Mouse (Mus musculus) liver, adult 2 months (tissue): Measurements from ENCODE around the gene Rnase2b. TPM values are rescaled to one million over a fixed set of nuclear protein-coding genes. Genes with fewer than 3 reads are reported as not detected.
"Not testable (repeated sequence)": the region's sequence is repeated elsewhere in the genome, so short reads cannot be mapped to it uniquely, and the experiment has no call there.

Experiments used
- DNase-seq: peaks from one replicate; pipeline ENCODE4 v3.0.0-alpha.2; 2011; ENCODE audit warnings: low read depth, low spot score; ENCODE audit errors: extremely low read depth
- H3K27ac ChIP-seq: fragments of 200-500 bp; replicated peaks from 2 replicates; pipeline ENCODE4 v1.5.1; 2012; ENCODE audit warnings: low read depth, mild to moderate bottlenecking, control low read depth, inconsistent platforms, low read length; ENCODE audit not compliant: insufficient read depth
- H3K27me3 ChIP-seq: fragments of 200-500 bp; 2 replicates; pipeline ENCODE4 v1.6.1; 2012; ENCODE audit warnings: mild to moderate bottlenecking, moderate library complexity, low read length, inconsistent platforms; ENCODE audit not compliant: control insufficient read depth, insufficient read depth
- H3K36me3 ChIP-seq: fragments of 200-500 bp; 2 replicates; pipeline ENCODE4 v1.6.1; 2012; ENCODE audit warnings: low read length, inconsistent platforms; ENCODE audit not compliant: control insufficient read depth, insufficient read depth
- H3K4me1 ChIP-seq: fragments of 200-500 bp; 2 replicates; pipeline ENCODE4 v1.6.1; 2011; ENCODE audit warnings: low read length; ENCODE audit not compliant: control insufficient read depth, insufficient read depth
- H3K4me3 ChIP-seq: fragments of 200-500 bp; 2 replicates; pipeline ENCODE4 v1.5.1; 2011; ENCODE audit warnings: low read depth, mild to moderate bottlenecking, control low read depth, low read length, moderate library complexity; ENCODE audit not compliant: insufficient read depth
- H3K79me2 ChIP-seq: fragments of 200-500 bp; 2 replicates; pipeline ENCODE4 v1.6.1; 2012; ENCODE audit warnings: inconsistent platforms, mild to moderate bottlenecking, low read length, moderate library complexity; ENCODE audit not compliant: control insufficient read depth, insufficient read depth
- H3K9ac ChIP-seq: fragments of 200-500 bp; 2 replicates; pipeline ENCODE4 v1.6.1; 2012; ENCODE audit warnings: low read depth, mild to moderate bottlenecking, control low read depth, inconsistent platforms, low read length
- CTCF ChIP-seq: fragments of 200-500 bp; IDR thresholded peaks from 2 replicates; pipeline ENCODE4 v1.5.1; 2011; ENCODE audit warnings: low read depth, low read length, control low read depth
- POLR2A ChIP-seq: fragments of 200-500 bp; IDR thresholded peaks from 2 replicates; pipeline ENCODE4 v1.6.1; 2011; ENCODE audit warnings: low read length, control low read depth; ENCODE audit not compliant: insufficient read depth; ENCODE audit errors: extremely low read depth
- WGBS: fragments of 180-500 bp; shearing (Covaris S2); methylation state at CpG from one replicate; pipeline ENCODE4 v1.1.7; 2018; 5-methylcytosine and 5-hydroxymethylcytosine counted together
- polyA plus RNA-seq: library from polyadenylated mRNA; depleted of rRNA; stranded (reverse); fragments of >200 nt; gene quantifications from 2 replicates; pipeline ENCODE4 v1.2.3, GENCODE M21; 2012; rRNA removed
- total RNA-seq: library from RNA; depleted of rRNA; stranded (reverse); fragments of >200 nt; gene quantifications from 2 replicates; pipeline ENCODE4 v1.2.3, GENCODE M21; 2014; rRNA removed

The Rnase2b gene
- total RNA-seq (not detected in 2 replicates), polyA plus RNA-seq (not detected in 2 replicates)

- 84% methylated on average over 3 of the region's 3 CpGs for WGBS
- not testable (repeated sequence) for H3K27ac ChIP-seq, H3K36me3 ChIP-seq, H3K9ac ChIP-seq, H3K27me3 ChIP-seq, H3K4me3 ChIP-seq, H3K79me2 ChIP-seq, DNase-seq, H3K4me1 ChIP-seq
Measured at GRCm38 (mm10) chr14:51161976-51162375, at the start of gene Rnase2b. Gene Rnase2b, plus strand, starts transcription at chr14:51162260.

GRCm38 (mm10) chr14:51113476-51113875 lies 48.6 kb upstream of the Rnase2b start:
- Histone ChIP-seq H3K27ac (no peak overlapping the region), H3K36me3 (no peaks in the 10 kb centered on the region), H3K4me3 (no peak overlapping the region), H3K79me2 (no peaks in the 10 kb centered on the region), H3K9ac (no peak overlapping the region), H3K27me3 (no peaks in the 10 kb centered on the region), H3K4me1 (no peaks in the 10 kb centered on the region)
- no peak for DNase-seq
- WGBS: 56% methylated on average over 9 of the region's 9 CpGs
- TF ChIP-seq POLR2A (no peak), CTCF (no peak)

- H3K4me3 ChIP-seq: no peak within 1 kb of the TSS
- no peak within 1 kb of the TSS for H3K27ac ChIP-seq
- DNase-seq: no peak
- no peak for TF ChIP-seq CTCF
- no peak for TF ChIP-seq POLR2A
- no peaks in the 10 kb centered on the region for H3K79me2 ChIP-seq
- no peak within 1 kb of the TSS for H3K9ac ChIP-seq
- WGBS: 63% methylated on average over 12 of the region's 12 CpGs
- H3K4me1 ChIP-seq: no peaks in the 10 kb centered on the region
- H3K27me3 ChIP-seq: no peaks in the 10 kb centered on the region
- no peaks in the 10 kb centered on the region for H3K36me3 ChIP-seq
Measured at GRCm38 (mm10) chr14:51113916-51114560, 48.0 kb upstream of the Rnase2b start, which contains the start of gene Eddm3b. Gene Eddm3b, plus strand, starts transcription at chr14:51114426.

GRCm38 (mm10) chr14:51125684-51126083 lies 36.4 kb upstream of the Rnase2b start:
- no peaks in the 10 kb centered on the region for H3K4me1 ChIP-seq
- H3K79me2 ChIP-seq: no peaks in the 10 kb centered on the region
- H3K36me3 ChIP-seq: no peaks in the 10 kb centered on the region
- WGBS: 89% methylated on average over 6 of the region's 6 CpGs
- H3K4me3 ChIP-seq: no peak overlapping the region
- no peak for DNase-seq
- H3K27ac ChIP-seq: no peak overlapping the region
- TF ChIP-seq CTCF (no peak), POLR2A (no peak)
- no peak overlapping the region for H3K9ac ChIP-seq
- no peaks in the 10 kb centered on the region for H3K27me3 ChIP-seq

- H3K4me1 ChIP-seq: no peaks in the 10 kb centered on the region
Measured at GRCm38 (mm10) chr14:51127648-51128258, 34.3 kb upstream of the Rnase2b start.

More at GRCm38 (mm10) chr14:51127648-51128258, 34.3 kb upstream of the Rnase2b start:
- Histone ChIP-seq H3K9ac (no peak overlapping the region), H3K4me3 (no peak overlapping the region), H3K36me3 (no peaks in the 10 kb centered on the region), H3K79me2 (no peaks in the 10 kb centered on the region), H3K27ac (no peak overlapping the region), H3K27me3 (no peaks in the 10 kb centered on the region)
- DNase-seq: no peak
- TF ChIP-seq CTCF (no peak), POLR2A (no peak)
- WGBS: 65% methylated on average over 2 of the region's 2 CpGs
